Mouse (Mus musculus): ENCODE data around the gene Lrrc29. TPM values are rescaled to one million over a fixed set of nuclear protein-coding genes. Genes with fewer than 3 reads are reported as not detected.

Gene Lrrc29
- total RNA-seq, 1 experiment from 2014 or later, result 4.7 TPM

DNA sequence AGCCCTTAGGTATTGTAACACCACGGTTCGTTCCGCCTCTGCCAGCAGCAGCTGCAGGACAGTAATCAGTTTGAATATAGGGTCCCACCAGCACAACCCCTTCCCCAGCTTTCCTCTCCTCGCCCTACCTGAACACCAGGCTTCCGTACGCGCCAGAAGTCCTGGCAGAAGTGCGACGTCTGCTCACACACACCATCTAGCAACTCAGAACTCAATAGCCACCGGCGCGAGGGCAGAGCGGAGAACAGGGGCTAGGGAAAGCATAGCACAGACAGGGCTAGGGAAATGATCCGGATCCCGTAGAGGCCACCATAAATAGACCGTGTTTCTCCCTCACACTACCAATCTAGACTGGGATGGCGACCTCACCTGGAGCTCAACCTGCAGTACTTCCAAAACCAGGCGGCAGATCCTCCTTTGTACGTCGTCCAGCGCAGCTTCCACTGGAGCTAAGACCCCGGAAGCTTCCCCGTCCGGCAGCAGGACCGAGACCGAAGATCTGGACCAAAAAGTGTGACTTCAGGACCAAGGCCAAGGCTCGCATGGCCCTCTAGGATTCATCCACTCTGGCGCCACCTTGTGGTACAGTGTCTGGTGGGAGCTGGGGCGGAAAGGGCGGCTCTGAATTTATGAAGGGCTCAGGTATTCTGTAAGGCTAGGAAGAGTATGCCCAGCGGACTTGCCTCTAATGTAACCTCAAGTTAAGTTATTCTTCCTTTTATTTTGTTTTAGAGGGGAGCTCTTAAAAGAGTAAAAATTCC lies 35.3 kb downstream of the Lrrc29 start:
- peak; percentile 96 for DNase-seq

GRCm38 (mm10) chr8:105289805-105290460 lies 36.1 kb downstream of the Lrrc29 start, which contains the start of gene 4931428F04Rik:
TSS of gene 4931428F04Rik (minus strand) at chr8:105289864.
- DNase-seq, result peak; percentile 82

- DNase-seq, result peak; percentile 96
Observed at GRCm38 (mm10) chr8:105288958-105289732, 36.9 kb downstream of the Lrrc29 start.

GRCm38 (mm10) chr8:105288231-105288630 lies 37.8 kb downstream of the Lrrc29 start:
- DNase-seq, result no peak

DNA sequence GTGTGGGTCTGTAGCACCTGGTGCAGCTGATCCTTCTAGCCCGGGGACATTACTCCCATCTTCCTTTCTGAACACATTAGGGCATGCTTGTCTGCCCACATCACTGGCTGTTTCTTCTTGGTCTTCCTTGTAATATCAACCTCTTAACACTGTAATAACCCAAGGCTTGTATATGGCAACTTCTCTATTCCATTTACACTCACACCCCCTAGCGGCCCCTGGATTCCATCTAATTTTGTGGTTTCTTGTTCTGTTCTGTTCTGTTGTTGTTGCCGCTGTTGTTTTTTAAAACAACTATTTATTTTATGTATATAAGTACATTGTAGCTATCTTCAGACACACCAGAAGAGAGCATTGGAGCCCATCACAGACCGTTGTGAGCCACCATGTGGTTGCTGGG lies 39.2 kb downstream of the Lrrc29 start:
- DNase-seq, result no peak

DNA sequence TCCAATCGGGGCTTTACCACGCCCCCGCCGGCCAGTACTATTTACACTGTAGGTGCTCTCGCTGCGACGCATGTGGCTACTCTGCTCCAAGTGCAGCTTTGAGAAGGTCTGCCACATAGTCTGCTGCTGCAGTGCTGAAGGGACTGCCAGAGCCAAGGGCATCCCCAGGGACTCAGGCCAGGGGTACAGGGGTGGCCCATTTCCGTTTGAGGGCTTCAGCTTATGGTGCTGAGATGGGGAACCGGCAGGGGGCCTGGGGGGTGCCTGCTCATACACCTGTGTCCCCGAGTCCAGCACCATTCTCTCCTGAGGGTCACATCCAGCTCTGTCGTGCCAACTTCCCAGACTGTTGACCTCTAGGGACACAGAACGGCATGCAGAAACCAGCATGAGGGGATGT lies 40.6 kb downstream of the Lrrc29 start:
- no peak for DNase-seq

DNA sequence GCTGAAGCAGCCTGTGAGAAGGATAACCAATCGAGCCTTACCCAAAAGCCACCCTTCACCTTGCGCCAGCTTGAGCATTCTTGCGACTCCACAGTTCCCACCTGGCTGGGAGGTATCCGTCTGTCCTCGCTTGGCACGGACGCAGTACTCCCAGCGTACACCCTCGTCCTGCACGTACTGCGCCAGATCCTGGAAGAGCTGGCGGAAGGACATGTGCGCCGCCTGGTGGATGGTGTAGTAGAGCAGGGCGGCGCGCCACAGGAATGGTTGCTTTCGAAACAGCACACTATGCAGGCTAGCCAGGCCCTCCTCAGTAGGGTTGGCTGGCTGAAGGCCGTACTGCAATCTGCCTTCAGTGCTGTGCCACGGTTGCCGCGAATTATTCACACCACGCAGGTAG lies 43.0 kb downstream of the Lrrc29 start:
- DNase-seq, result peak; percentile 80

DNA sequence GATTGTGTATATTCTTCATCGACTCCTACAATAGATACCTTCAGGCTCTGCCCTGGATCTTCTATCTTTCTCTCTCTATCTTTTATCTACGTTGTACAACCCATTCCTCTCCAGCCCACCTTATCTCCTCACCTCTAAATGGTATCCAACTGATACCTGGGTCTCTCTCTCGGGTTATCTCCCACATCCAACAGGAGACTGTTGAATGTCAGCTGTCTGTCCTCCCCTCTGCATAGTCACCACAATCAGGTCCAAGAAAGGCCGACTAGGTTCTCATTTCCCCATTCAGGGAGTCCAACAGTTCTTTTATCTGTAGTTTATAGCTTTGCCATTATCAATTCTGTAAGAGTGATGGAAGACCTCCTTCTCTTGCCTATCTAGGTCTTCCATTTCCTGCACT lies 43.8 kb downstream of the Lrrc29 start:
- no peak for DNase-seq

DNA sequence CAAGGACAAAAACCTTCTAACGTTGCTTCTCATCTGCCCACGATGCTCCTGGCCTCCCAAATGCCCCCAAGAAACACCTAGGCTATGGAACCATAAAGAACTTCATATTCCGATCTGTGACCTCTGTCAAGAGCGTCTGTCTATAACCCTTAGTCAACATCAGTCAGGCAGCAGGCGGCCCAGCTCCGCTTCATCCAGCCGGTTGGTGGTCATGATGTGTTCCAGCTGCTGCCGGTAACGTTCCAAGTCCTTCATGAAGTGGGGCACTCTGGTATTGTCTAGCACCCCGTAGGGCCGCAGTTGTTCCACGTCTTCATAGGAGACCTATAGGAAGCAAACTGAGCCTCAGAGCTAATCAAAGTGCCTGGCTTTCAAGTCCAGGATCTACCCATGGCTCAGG lies 44.3 kb downstream of the Lrrc29 start:
- DNase-seq, result no peak

- DNase-seq, result no peak
Observed at GRCm38 (mm10) chr8:105280567-105280966, 45.5 kb downstream of the Lrrc29 start.

- peak; percentile 94 for DNase-seq
Observed at GRCm38 (mm10) chr8:105278911-105279334, 47.2 kb downstream of the Lrrc29 start.

- DNase-seq, result peak; percentile 70
Observed at GRCm38 (mm10) chr8:105276292-105277120, 49.6 kb downstream of the Lrrc29 start.

DNA sequence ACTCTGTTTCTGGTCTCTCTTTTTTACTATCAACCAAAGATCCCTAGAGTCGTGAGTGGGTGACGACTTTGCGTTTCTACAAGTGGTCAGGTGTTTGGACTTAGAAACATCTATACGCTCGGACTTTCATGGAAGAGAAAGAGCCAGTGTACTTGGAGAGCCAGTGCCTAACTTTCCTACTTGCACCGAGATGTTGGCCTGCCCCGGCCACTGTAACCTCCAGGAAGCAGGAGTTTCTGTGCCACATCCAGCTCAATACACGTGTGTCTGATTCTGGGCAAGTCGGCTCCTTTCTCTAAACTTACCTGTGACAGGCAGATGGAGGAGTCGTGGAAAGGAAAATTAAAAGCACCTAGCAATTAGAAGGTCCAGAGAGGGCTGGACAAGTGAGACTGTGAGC lies 50.2 kb downstream of the Lrrc29 start, which contains the start of gene Nol3:
Nol3 (plus strand) TSS at position 301 of the 400 bp plus-strand sequence.
- DNase-seq, result no peak

GRCm38 (mm10) chr8:105275387-105275786 lies 50.7 kb downstream of the Lrrc29 start:
- DNase-seq, result no peak

- no peak for DNase-seq
Observed at GRCm38 (mm10) chr8:105270916-105271186, 55.2 kb downstream of the Lrrc29 start.

- DNase-seq, result no peak
Observed at GRCm38 (mm10) chr8:105270101-105270915, 55.8 kb downstream of the Lrrc29 start.

DNA sequence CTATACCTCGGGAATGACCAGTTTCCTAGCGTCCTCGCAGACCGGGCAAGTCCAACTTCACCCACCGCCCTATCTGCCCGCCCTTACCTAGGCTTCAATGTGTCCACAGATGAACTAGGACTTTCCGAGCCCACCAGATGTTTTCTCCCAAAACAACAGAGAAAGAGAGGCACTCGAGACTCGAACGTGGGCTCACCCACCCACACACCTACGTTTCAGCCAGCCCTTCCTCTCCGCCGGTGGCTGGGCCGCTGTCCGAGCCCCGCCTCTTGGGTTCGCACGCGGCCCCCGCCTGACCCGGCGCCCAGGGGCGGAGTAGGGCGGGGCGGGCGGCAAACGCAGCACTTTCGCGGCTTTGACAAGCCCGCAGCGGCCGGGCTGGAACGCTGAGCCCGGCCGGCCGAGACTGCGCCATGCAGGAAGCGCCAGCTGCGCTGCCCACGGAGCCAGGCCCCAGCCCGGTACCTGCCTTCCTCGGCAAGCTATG lies 56.6 kb downstream of the Lrrc29 start, which contains the start of gene Hsf4:
Hsf4 (plus strand) TSS at position 341 of the 487 bp plus-strand sequence.
- DNase-seq, result peak; percentile 78

- peak; percentile 46 for DNase-seq
Observed at GRCm38 (mm10) chr8:105269075-105269458, 57.0 kb downstream of the Lrrc29 start.

DNA sequence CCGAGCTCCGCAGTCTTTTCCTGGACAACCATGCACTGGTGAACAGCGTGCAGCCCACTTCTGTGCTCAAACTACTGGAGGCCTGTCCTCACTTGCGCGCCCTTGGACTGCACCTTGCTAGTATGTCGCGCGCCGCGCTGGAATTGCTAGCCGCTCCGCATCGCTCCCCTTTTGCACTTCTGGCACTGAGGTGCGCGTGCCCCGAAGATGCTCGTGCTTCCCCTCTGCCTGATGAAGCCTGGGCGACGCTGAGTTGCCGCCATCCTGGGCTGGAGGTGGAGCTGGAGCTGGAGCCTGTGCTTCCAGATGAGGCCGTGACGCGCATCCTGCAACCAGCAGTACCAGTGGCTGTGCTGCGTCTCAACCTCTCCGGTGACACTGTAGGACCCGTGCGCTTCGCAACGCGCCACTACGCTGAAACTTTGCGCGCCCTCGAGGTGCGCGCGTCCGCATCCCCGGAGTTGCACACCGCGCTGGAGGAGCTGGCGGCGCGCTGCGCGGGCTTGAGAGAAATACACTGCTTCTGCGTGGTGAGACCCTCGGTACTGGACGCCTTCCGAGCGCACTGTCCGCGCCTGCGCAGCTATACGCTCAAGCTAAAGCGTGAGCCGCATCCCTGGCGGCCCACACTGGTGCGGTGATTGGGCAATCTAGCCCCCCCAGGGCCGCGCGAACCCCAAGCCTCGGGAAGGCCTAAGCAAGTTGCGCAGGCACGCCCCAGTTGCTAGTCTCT lies 57.6 kb downstream of the Lrrc29 start:
- DNase-seq, result peak; percentile 47

- no peak for DNase-seq
Observed at GRCm38 (mm10) chr8:105266775-105267174, 59.3 kb downstream of the Lrrc29 start.
